Mouse (Mus musculus) neural tube, embryonic 14.5 days (tissue): ENCODE measurements around the gene Gm32742. TPM values are rescaled to one million over a fixed set of nuclear protein-coding genes. Genes with fewer than 3 reads are reported as not detected.

Source experiments
- ATAC-seq: fragments of 200-750 bp; cut with Nextera tagmentation; 2 replicates; pipeline ENCODE4 v1.8.0; 2017; ENCODE audit warnings: low read depth, mild to moderate bottlenecking, moderate TSS enrichment, moderate library complexity
- H3K27ac ChIP-seq: fragments of 300-500 bp; sonication (generic); 2 replicates; pipeline ENCODE4 v1.5.1; 2014; ENCODE audit warnings: low read depth, mild to moderate bottlenecking, control low read depth, low read length, moderate library complexity, mixed read lengths
- H3K27me3 ChIP-seq: fragments of 300-500 bp; sonication (generic); 2 replicates; pipeline ENCODE4 v1.6.1; 2014; ENCODE audit warnings: low read length; ENCODE audit not compliant: control insufficient read depth, insufficient read depth
- H3K36me3 ChIP-seq: fragments of 300-500 bp; sonication (generic); 2 replicates; pipeline ENCODE4 v1.6.1; 2014; ENCODE audit warnings: low read length, mixed read lengths; ENCODE audit not compliant: control insufficient read depth, insufficient read depth
- H3K4me1 ChIP-seq: fragments of 300-500 bp; sonication (generic); 2 replicates; pipeline ENCODE4 v1.6.1; 2014; ENCODE audit warnings: low read length; ENCODE audit not compliant: control insufficient read depth, insufficient read depth
- H3K4me2 ChIP-seq: fragments of 300-500 bp; sonication (generic); 2 replicates; pipeline ENCODE4 v1.6.1; 2014; ENCODE audit warnings: mild to moderate bottlenecking, low read depth, low read length, control low read depth
- H3K4me3 ChIP-seq: fragments of 300-500 bp; sonication (generic); 2 replicates; pipeline ENCODE4 v1.5.1; 2014; ENCODE audit warnings: low read depth, low read length, control low read depth, mixed read lengths
- H3K9ac ChIP-seq: fragments of 300-500 bp; sonication (generic); replicated peaks from 2 replicates; pipeline ENCODE4 v1.6.1; 2014; ENCODE audit warnings: low read depth, mild to moderate bottlenecking, control low read depth, low read length, mixed read lengths
- H3K9me3 ChIP-seq: fragments of 300-500 bp; sonication (generic); 2 replicates; pipeline ENCODE4 v1.6.1; 2016; ENCODE audit warnings: low read length; ENCODE audit not compliant: control insufficient read depth
- WGBS: fragments of 180-500 bp; shearing (Covaris S2); extraction: QIAGEN DNeasy Blood & Tissue Kit; methylation state at CpG from one replicate; pipeline ENCODE4 v1.1.7; 2014; 5-methylcytosine and 5-hydroxymethylcytosine counted together
- polyA plus RNA-seq: library from polyadenylated mRNA; unstranded; fragments of >200 nt; fragmentation: Nextera tagmentation; extraction: Ambion mirVana; gene quantifications from 2 replicates; pipeline ENCODE4 v1.2.1, GENCODE M21; 2014

Gene Gm32742
- polyA plus RNA-seq = not detected in 2 replicates

- ATAC-seq = no peak
- no peak within 1 kb of the TSS for H3K4me2 ChIP-seq
- no peaks in the 10 kb centered on the region for H3K4me1 ChIP-seq
- H3K36me3 ChIP-seq = no peaks in the 10 kb centered on the region
- H3K27me3 ChIP-seq = no peaks in the 10 kb centered on the region
- WGBS = 58% methylated on average over 6 of the region's 6 CpGs
- no peaks in the 10 kb centered on the region for H3K9me3 ChIP-seq
- H3K9ac ChIP-seq = no peak within 1 kb of the TSS
- H3K27ac ChIP-seq = no peak within 1 kb of the TSS
- H3K4me3 ChIP-seq = no peak within 1 kb of the TSS
These were observed at the start of gene Gm32742 for GRCm38 (mm10) chr9:51165312-51166180. TSS of gene Gm32742 (minus strand) at chr9:51165517.

GRCm38 (mm10) chr9:51213729-51214237 is 48.5 kb upstream of the Gm32742 start:
- H3K36me3 ChIP-seq = no peaks in the 10 kb centered on the region
- H3K27ac ChIP-seq = no peak overlapping the region
- no peaks in the 10 kb centered on the region for H3K27me3 ChIP-seq
- H3K9me3 ChIP-seq = no peaks in the 10 kb centered on the region
- no peak overlapping the region for H3K9ac ChIP-seq
- no peak overlapping the region for H3K4me3 ChIP-seq
- WGBS = 93% methylated on average over 6 of the region's 6 CpGs
- no peak for ATAC-seq
- H3K4me1 ChIP-seq = no peaks in the 10 kb centered on the region
- H3K4me2 ChIP-seq = no peak overlapping the region

DNA sequence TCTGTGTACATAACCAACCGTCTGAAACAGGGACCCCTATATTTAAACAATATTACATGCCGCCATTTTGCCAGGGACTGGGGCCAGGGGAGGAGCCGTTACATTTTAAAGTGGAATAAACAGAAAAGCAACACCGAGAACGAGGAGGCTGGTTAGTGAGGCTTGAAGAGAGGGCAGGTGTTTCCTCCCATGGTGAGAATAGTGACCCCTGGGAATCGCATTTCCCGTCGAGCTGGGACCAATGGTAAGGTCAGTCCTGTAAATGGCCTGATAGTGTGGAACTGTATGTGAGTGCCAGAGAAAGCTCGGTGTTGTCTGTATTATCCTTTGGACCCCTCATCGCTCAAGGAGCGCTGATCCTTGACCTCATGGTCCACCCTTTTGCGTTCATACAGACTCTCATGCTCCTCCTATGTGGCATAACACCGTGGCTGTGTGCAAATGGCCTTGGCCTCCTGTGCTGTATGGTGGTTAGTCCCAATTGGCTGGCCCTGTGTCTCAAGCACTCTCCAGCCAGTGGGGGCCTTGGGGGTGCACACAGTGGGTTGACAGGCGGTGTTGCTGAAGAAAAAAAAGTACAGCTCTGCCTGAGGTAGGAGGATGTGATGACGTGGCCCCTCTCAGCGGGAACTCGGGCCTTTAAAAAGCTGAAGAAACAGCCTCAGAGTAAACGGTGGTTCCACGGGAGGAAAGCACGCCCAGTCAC is 47.9 kb upstream of the Gm32742 start, which contains the start of gene Pou2af1:
Pou2af1 (plus strand) TSS at position 686 of the 706 bp plus-strand sequence.
- no peaks in the 10 kb centered on the region for H3K27me3 ChIP-seq
- ATAC-seq = no peak
- 73% methylated on average over 20 of the region's 20 CpGs for WGBS
- no peaks in the 10 kb centered on the region for H3K4me1 ChIP-seq
- no peaks in the 10 kb centered on the region for H3K9me3 ChIP-seq
- H3K27ac ChIP-seq = no peak within 1 kb of the TSS
- no peak within 1 kb of the TSS for H3K4me3 ChIP-seq
- H3K4me2 ChIP-seq = no peak within 1 kb of the TSS
- no peak within 1 kb of the TSS for H3K9ac ChIP-seq
- H3K36me3 ChIP-seq = no peaks in the 10 kb centered on the region

DNA sequence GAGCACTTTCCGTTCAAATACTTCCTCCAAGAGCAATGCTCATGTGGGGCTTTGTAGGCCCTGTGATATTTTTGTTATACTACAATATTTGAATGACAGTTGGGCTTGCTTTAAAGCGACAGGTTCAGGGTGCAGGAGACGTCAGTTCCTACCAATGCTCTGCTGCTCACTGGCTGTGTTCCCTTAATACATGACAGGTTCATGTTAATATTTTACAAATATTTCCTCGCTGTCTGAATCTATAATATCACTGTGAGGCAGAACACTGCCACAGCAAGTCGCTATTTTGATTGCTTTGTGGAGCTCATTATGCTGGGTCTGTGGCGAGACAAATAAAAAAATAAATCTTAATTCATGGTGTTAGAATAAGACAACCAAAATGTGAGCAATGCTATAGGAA is 45.9 kb upstream of the Gm32742 start:
- H3K27me3 ChIP-seq = no peaks in the 10 kb centered on the region
- no peaks in the 10 kb centered on the region for H3K9me3 ChIP-seq
- no peak overlapping the region for H3K27ac ChIP-seq
- ATAC-seq = no peak
- no peaks in the 10 kb centered on the region for H3K36me3 ChIP-seq
- H3K4me1 ChIP-seq = no peaks in the 10 kb centered on the region
- no peak overlapping the region for H3K4me3 ChIP-seq
- no peak overlapping the region for H3K4me2 ChIP-seq
- H3K9ac ChIP-seq = no peak overlapping the region
- 73% methylated on average over 6 of the region's 6 CpGs for WGBS

GRCm38 (mm10) chr9:51208974-51209332 is 43.6 kb upstream of the Gm32742 start:
- 92% methylated on average over 2 of the region's 2 CpGs for WGBS
- no peak overlapping the region for H3K9ac ChIP-seq
- no peak for ATAC-seq
- no peaks in the 10 kb centered on the region for H3K36me3 ChIP-seq
- H3K4me3 ChIP-seq = no peak overlapping the region
- no peaks in the 10 kb centered on the region for H3K9me3 ChIP-seq
- H3K27ac ChIP-seq = no peak overlapping the region
- no peaks in the 10 kb centered on the region for H3K4me1 ChIP-seq
- H3K4me2 ChIP-seq = no peak overlapping the region
- no peaks in the 10 kb centered on the region for H3K27me3 ChIP-seq

GRCm38 (mm10) chr9:51194790-51195189 is 29.5 kb upstream of the Gm32742 start:
- Histone ChIP-seq H3K4me2 (no peak overlapping the region), H3K9ac (no peak overlapping the region), H3K4me3 (no peak overlapping the region), H3K36me3 (no peaks in the 10 kb centered on the region), H3K4me1 (no peaks in the 10 kb centered on the region), H3K27me3 (no peaks in the 10 kb centered on the region), H3K27ac (no peak overlapping the region), H3K9me3 (no peaks in the 10 kb centered on the region)
- no peak for ATAC-seq
- 71% methylated on average over 4 of the region's 4 CpGs for WGBS

DNA sequence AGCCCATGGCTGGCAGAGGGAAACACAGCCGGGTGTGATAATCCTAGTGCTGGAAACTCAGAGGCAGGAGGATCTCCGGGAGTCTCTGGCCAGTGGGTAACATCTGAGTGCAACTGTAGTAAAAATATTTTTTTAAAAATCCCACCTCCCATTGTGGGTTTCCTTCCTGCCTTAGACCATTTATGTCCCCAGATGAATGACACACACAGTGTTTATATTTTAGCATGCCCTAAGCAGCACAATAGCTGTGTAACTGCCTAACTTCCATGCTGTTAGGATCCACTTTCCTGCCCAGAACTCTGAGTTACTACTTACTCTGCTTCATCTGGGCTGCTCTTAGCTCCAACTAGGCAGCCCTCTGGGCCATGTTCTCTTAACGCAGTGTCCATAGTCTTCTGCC is 25.3 kb upstream of the Gm32742 start:
- Histone ChIP-seq H3K27me3 (no peaks in the 10 kb centered on the region), H3K4me3 (no peak overlapping the region), H3K9ac (no peak overlapping the region), H3K36me3 (no peaks in the 10 kb centered on the region), H3K4me2 (no peak overlapping the region), H3K4me1 (no peaks in the 10 kb centered on the region), H3K27ac (no peak overlapping the region), H3K9me3 (no peaks in the 10 kb centered on the region)
- no peak for ATAC-seq
- WGBS = 82% methylated on average over 3 of the region's 3 CpGs

GRCm38 (mm10) chr9:51185871-51186270 is 20.6 kb upstream of the Gm32742 start:
- Histone ChIP-seq H3K9me3 (no peaks in the 10 kb centered on the region), H3K4me1 (no peaks in the 10 kb centered on the region), H3K27me3 (no peaks in the 10 kb centered on the region), H3K27ac (no peak overlapping the region), H3K4me3 (no peak overlapping the region), H3K9ac (no peak overlapping the region), H3K4me2 (no peak overlapping the region), H3K36me3 (no peaks in the 10 kb centered on the region)
- WGBS = 81% methylated on average over 5 of the region's 5 CpGs
- no peak for ATAC-seq

DNA sequence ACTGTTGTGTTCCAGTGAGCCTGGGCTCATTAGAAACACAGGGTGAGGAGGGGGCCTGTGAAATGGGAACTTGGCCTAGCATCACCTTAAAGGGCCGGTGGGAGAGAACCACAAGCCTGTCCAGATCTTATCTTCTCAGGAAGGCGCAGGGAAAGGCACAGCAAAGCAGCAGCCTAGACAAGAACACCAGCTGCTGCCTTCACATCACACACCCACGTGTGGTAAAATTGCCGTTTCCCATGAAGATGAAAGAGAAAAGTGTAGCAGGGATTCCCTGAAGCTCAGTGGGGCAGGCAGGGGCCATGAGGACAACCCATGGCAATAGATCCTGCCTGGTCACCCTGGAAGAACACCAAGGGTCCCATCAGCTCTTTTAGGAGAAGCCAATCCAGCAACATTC is 20.1 kb upstream of the Gm32742 start:
- Histone ChIP-seq H3K9ac (no peak overlapping the region), H3K9me3 (no peaks in the 10 kb centered on the region), H3K27me3 (no peaks in the 10 kb centered on the region), H3K4me1 (no peaks in the 10 kb centered on the region), H3K36me3 (no peaks in the 10 kb centered on the region), H3K4me2 (no peak overlapping the region), H3K27ac (no peak overlapping the region), H3K4me3 (no peak overlapping the region)
- ATAC-seq = no peak
- WGBS = 83% methylated on average over 4 of the region's 4 CpGs
